Mouse (Mus musculus) bone marrow, adult 2 months (tissue): Measurements from ENCODE around the gene Nubp2. TPM values are rescaled to one million over a fixed set of nuclear protein-coding genes. Genes with fewer than 3 reads are reported as not detected.

Experiments
- H3K27ac ChIP-seq: fragments of 200-500 bp; 2 replicates; pipeline ENCODE4 v1.5.1; 2012; ENCODE audit warnings: low read depth, mild to moderate bottlenecking, control low read depth, inconsistent platforms, low read length; ENCODE audit not compliant: control insufficient read depth, poor library complexity, insufficient read depth
- H3K4me1 ChIP-seq: fragments of 200-500 bp; 2 replicates; pipeline ENCODE4 v1.6.1; 2011; ENCODE audit warnings: low read length; ENCODE audit not compliant: control insufficient read depth, insufficient read depth
- H3K4me3 ChIP-seq: fragments of 200-500 bp; replicated peaks from 2 replicates; pipeline ENCODE3; 2011; ENCODE audit warnings: mild to moderate bottlenecking, low read depth, low read length, control low read depth; ENCODE audit not compliant: control insufficient read depth
- CTCF ChIP-seq: fragments of 200-500 bp; IDR thresholded peaks from 2 replicates; pipeline ENCODE4 v1.5.1; 2011; ENCODE audit warnings: low read length, control low read depth; ENCODE audit not compliant: control insufficient read depth, insufficient read depth
- POLR2A ChIP-seq: fragments of 200-500 bp; IDR thresholded peaks from 2 replicates; pipeline ENCODE4 v1.6.1; 2011; ENCODE audit warnings: low read depth, mild to moderate bottlenecking, control low read depth, low read length, borderline replicate concordance; ENCODE audit not compliant: control insufficient read depth
- WGBS: fragments of 180-500 bp; shearing (Covaris S2); methylation state at CpG from one replicate; pipeline ENCODE4 v1.1.7; 2018; 5-methylcytosine and 5-hydroxymethylcytosine counted together
- polyA plus RNA-seq: library from polyadenylated mRNA; stranded (reverse); fragments of >200 nt; gene quantifications from 2 replicates; pipeline ENCODE4 v1.2.4, GENCODE M21; 2011; ENCODE audit warnings: low replicate concordance; ENCODE audit not compliant: missing spikeins, insufficient read depth, insufficient read length

Nubp2 gene
- polyA plus RNA-seq, 1 experiment = 45.6 TPM

GRCm38 (mm10) chr17:24890151-24891092, 4.3 kb upstream of the Nubp2 start:
- 90% methylated on average over 19 of the region's 19 CpGs for WGBS
- Histone ChIP-seq H3K4me3 (no peak overlapping the region), H3K4me1 (peaks cover 5% of the 10 kb centered on the region), H3K27ac (no peak overlapping the region)
- TF ChIP-seq POLR2A (0 out of 2 replicates have a peak, but pooled peaks have one; percentile 14), CTCF (no peak)

DNA sequence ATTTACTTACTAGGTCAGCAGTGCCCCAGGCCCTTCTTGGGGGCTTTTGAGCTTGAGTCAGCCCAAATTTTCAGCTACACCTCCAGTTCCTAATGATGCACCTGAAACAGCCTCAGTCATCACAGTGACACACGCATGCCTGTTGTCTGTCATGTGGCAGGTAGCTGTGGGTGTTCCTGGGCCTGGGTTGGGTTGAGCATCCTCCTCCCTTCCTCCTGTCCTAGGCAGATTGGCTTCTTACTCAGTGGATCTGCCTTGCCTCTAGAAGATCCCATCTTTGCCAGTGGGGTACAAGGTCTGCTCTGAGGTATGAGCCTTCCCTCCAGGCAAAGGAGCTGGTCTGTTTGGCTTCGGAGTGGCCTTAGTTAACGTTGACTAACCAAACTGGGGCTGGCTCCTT, 2.7 kb upstream of the Nubp2 start:
- H3K4me1 ChIP-seq = peaks cover 7% of the 10 kb centered on the region
- 87% methylated on average over 3 of the region's 3 CpGs for WGBS
- no peak overlapping the region for H3K27ac ChIP-seq

GRCm38 (mm10) chr17:24887291-24888080, 1.3 kb upstream of the Nubp2 start:
- H3K27ac ChIP-seq = peak overlapping the region; percentile 90
- peaks cover 7% of the 10 kb centered on the region for H3K4me1 ChIP-seq
- TF ChIP-seq CTCF (no peak), POLR2A (no peak)
- 58% methylated on average over 18 of the region's 18 CpGs for WGBS
- peak overlapping the region; percentile 82 for H3K4me3 ChIP-seq

More for the DNA sequence above, 2.7 kb upstream of the Nubp2 start:
- no peak overlapping the region for H3K4me3 ChIP-seq
- TF ChIP-seq CTCF (no peak), POLR2A (no peak)

- Histone ChIP-seq H3K27ac (peak overlapping the region; percentile 90), H3K4me3 (peak overlapping the region; percentile 82), H3K4me1 (peaks cover 7% of the 10 kb centered on the region)
- TF ChIP-seq CTCF = no peak
- TF ChIP-seq POLR2A = no peak
- WGBS = under 1% methylated on average over 18 of the region's 18 CpGs
Measured at GRCm38 (mm10) chr17:24886932-24887271, 753 bp upstream of the Nubp2 start.

DNA sequence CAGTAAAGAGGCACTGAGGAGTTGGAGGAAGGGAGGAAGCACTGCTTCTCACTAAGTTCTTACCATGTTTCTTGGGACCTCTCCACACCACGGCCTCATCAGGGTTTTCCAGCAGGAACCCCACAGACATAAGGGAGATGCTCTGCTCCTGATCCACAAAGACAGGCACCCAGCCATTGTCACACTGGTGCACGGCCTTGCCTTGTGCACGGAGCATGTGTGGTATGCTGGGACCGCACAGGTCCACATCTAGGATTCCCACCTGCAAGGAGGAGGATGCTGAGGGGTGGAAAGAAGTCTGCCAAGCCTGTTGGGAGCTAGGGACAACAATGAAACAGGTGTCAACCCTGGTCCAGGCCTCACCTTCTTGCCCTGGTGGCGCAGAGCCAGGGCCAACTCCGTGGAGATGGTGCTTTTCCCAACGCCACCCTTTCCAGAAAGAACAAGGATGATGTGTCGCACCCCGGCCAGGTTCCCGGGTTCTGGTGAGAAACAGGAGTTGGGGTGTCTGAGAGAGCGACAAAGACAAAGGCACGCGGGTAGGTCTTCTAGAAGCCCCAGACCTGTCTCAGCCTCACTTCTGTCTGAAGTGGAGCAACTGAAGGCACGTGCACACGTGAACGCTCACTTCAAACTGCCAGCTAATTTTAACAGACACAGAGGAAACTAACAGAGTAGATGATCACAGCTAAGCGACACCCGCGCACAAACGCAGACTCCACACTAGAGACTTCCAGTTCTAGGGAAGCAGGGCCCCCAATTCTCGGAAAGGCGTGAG, 604 bp downstream of the Nubp2 start:
- WGBS = 21% methylated on average over 22 of the region's 22 CpGs
- peaks cover 7% of the 10 kb centered on the region for H3K4me1 ChIP-seq
- H3K27ac ChIP-seq = no peak overlapping the region
- H3K4me3 ChIP-seq = peak overlapping the region; percentile 78
- TF ChIP-seq POLR2A = no peak
- no peak for TF ChIP-seq CTCF

DNA sequence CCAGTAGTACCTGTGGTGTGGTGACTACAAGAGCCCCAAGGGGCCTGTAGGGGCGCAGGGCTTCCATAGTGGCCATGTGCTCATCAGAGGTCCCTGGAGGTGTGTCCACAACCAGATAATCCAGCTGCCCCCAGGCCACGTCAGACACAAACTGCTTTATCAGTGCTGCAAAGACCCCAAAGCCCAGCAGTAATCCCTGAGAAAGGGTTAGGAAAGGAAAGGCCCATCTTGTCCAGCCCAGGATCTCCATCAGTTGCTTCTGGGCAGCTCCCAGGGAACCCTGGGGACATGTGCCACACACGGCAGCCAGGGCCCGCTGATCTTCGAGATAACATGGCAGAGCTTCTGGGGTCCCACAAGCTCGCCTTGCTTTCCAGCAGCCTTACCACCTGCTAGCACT, 1.8 kb downstream of the Nubp2 start:
- Histone ChIP-seq H3K4me3 (no peak overlapping the region), H3K27ac (no peak overlapping the region), H3K4me1 (peaks cover 7% of the 10 kb centered on the region)
- 84% methylated on average over 6 of the region's 6 CpGs for WGBS
- TF ChIP-seq CTCF = no peak
- TF ChIP-seq POLR2A = no peak

- 39% methylated on average over 7 of the region's 7 CpGs for WGBS
- Histone ChIP-seq H3K4me3 (no peak overlapping the region), H3K4me1 (peaks cover 3% of the 10 kb centered on the region), H3K27ac (no peak overlapping the region)
- TF ChIP-seq CTCF (peak; percentile 69), POLR2A (no peak)
Measured at GRCm38 (mm10) chr17:24881738-24882440, 4.3 kb downstream of the Nubp2 start.
